Mouse (Mus musculus) left cerebral cortex, postnatal 36 days (tissue): Measurements from ENCODE around the gene Rbck1. TPM values are rescaled to one million over a fixed set of nuclear protein-coding genes. Genes with fewer than 3 reads are reported as not detected.
"Not testable (repeated sequence)": the region's sequence is repeated elsewhere in the genome, so short reads cannot be mapped to it uniquely, and the experiment has no call there.

Experiments used
- DNase-seq, 2 experiments: peaks; one replicate each; pipeline ENCODE4 v3.0.0; 2021 to 2022; ENCODE audit warnings: low spot score in 2 of 2, mixed read lengths in 1 of 2
- intact Hi-C: fragments of 180-260 bp; cut with DNase I; formaldehyde crosslinking; loops from one replicate; pipeline ENCODE4 v1.15.1; 2025
- total RNA-seq, 2 experiments: library from RNA; stranded (reverse); gene quantifications; 2 replicates each; pipeline ENCODE4 v1.2.3; 2021

Gene Rbck1
- total RNA-seq, 2 experiments from 2014 or later: 92.3 to 124 TPM

- intact Hi-C loops: no loop called here
- no peak for DNase-seq
Measured at GRCm38 (mm10) chr2:152312996-152313395, 19.5 kb downstream of the Rbck1 start.

- DNase-seq: no peak
- intact Hi-C loops: no loop called here
Measured at GRCm38 (mm10) chr2:152307186-152307585, 25.3 kb downstream of the Rbck1 start.

- intact Hi-C loops: no loop called here
- DNase-seq: no peak
Measured at GRCm38 (mm10) chr2:152305480-152305879, 27.0 kb downstream of the Rbck1 start.

- DNase-seq: no peak
- intact Hi-C loops: no loop called here
Measured at GRCm38 (mm10) chr2:152303781-152304180, 28.7 kb downstream of the Rbck1 start.

GRCm38 (mm10) chr2:152302862-152303261 is 29.6 kb downstream of the Rbck1 start:
- DNase-seq: peak; percentile 22 to 32
- intact Hi-C loops: no loop called here

- no peak for DNase-seq
- intact Hi-C loops: no loop called here
Measured at GRCm38 (mm10) chr2:152294541-152294940, 37.9 kb downstream of the Rbck1 start.

GRCm38 (mm10) chr2:152293727-152294475 is 38.6 kb downstream of the Rbck1 start, which contains the start of gene Tbc1d20:
Tbc1d20 (plus strand) TSS chr2:152293828.
- intact Hi-C loops: no loop called here
- DNase-seq: peak; percentile 91 to 95

GRCm38 (mm10) chr2:152293179-152293726 is 39.2 kb downstream of the Rbck1 start:
- no peak for DNase-seq
- intact Hi-C loops: no loop called here

GRCm38 (mm10) chr2:152292475-152292874 is 40.0 kb downstream of the Rbck1 start:
- intact Hi-C loops: no loop called here

GRCm38 (mm10) chr2:152289623-152290022 is 42.8 kb downstream of the Rbck1 start:
- intact Hi-C loops, DNase-seq: not testable (repeated sequence)

More at GRCm38 (mm10) chr2:152292475-152292874, 40.0 kb downstream of the Rbck1 start:
- no peak for DNase-seq

GRCm38 (mm10) chr2:152288046-152288445 is 44.4 kb downstream of the Rbck1 start:
- DNase-seq: no peak
- intact Hi-C loops: no loop called here

GRCm38 (mm10) chr2:152287560-152287959 is 44.9 kb downstream of the Rbck1 start:
- DNase-seq: no peak
- intact Hi-C loops: no loop called here

- no peak for DNase-seq
- intact Hi-C loops: no loop called here
Measured at GRCm38 (mm10) chr2:152281407-152281806, 51.0 kb downstream of the Rbck1 start.

GRCm38 (mm10) chr2:152273639-152274038 is 58.8 kb downstream of the Rbck1 start:
- intact Hi-C loops: no loop called here
- no peak for DNase-seq

Other genes with a start within 250 kb of the Rbck1 start
- gene Srxn1, start 227.1 kb downstream of the Rbck1 start, total RNA-seq: 10 to 100 TPM; 91.1 to 94.2 TPM
- gene Tcf15, start 189.1 kb downstream of the Rbck1 start, total RNA-seq: 1 to 10 TPM in 1 of 2 experiments, under 1 TPM in 1; 0.89 to 1.4 TPM
- gene Csnk2a1, start 105.8 kb downstream of the Rbck1 start, total RNA-seq: 100 to 1,000 TPM in 1 of 2 experiments, 10 to 100 TPM in 1; 96.2 to 111 TPM
- gene Tbc1d20, start 38.8 kb downstream of the Rbck1 start, total RNA-seq: 10 to 100 TPM; 53.6 to 57.1 TPM
- 1 to 10 TPM in 1 of 2 experiments, under 1 TPM in 1; 0.62 to 1.7 TPM for gene Trib3, start 11.4 kb upstream of the Rbck1 start, total RNA-seq
- 10 to 100 TPM; 66.2 to 81.9 TPM for gene Nrsn2, start 44.0 kb upstream of the Rbck1 start, total RNA-seq
- gene Sox12, start 65.4 kb upstream of the Rbck1 start, total RNA-seq: 10 to 100 TPM; 14.7 to 15.6 TPM
- gene Zcchc3, start 82.4 kb upstream of the Rbck1 start, total RNA-seq: 10 to 100 TPM in 1 of 2 experiments, 1 to 10 TPM in 1; 9.5 to 11.3 TPM
- 1 to 10 TPM; 2.1 to 3.6 TPM for gene 6820408C15Rik, start 82.9 kb upstream of the Rbck1 start, total RNA-seq
- gene Defb23, start 132.0 kb upstream of the Rbck1 start, total RNA-seq: not detected
- gene Defb20, start 144.4 kb upstream of the Rbck1 start, total RNA-seq: not detected
- not detected for gene Defb22, start 157.5 kb upstream of the Rbck1 start, total RNA-seq
- not detected for gene Defb26, start 179.0 kb upstream of the Rbck1 start, total RNA-seq
- gene Defb28, start 185.6 kb upstream of the Rbck1 start, total RNA-seq: not detected
- not detected for gene Defb29, start 207.4 kb upstream of the Rbck1 start, total RNA-seq
- not detected for gene Gm17416, start 236.7 kb upstream of the Rbck1 start, total RNA-seq
- not detected for gene Defb21, start 240.1 kb upstream of the Rbck1 start, total RNA-seq
- gene Defb19, start 247.7 kb upstream of the Rbck1 start, total RNA-seq: not detected